Mouse (Mus musculus): ENCODE results near the gene Ptger2.

Ptger2 gene

GRCm38 (mm10) chr14:45048128-45048527 lies 60.1 kb downstream of the Ptger2 start:
- DNase-seq (ENCODE audit: low read depth, low spot score) = no peak

DNA sequence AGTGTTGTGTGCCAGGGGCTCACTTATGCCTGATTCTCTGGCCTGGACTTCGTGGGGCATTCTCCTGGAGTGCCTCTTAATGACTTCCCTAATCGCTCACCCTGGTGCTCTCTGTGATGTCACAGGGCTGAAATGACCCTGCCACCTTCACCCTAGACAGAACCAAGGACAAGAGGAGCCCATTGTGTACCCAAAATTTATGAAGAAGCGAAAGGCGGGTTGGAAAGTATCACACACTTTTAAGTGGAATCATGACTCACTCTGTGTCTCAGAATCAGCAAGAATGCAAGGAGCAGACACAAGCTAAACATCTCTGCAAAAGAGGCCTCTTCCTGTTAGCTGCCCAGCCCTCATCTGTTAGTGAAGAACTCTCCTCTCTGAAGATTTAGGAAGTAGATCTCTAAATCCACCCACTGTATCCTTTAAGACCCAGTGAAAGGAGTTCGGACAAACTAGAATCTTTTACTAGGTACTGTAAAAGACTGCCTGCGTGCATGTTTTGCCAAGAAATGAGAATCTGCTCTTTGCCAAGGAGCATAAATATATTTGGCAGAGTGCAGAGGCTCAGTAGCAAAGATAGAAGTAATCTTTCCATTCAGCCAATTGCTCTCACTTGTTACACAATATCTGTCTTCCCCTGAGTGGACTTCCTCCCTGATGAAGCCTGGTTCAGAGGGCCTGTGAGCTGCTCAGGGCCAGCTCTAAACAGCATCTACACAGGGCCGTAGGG lies 61.9 kb downstream of the Ptger2 start:
- no peak for DNase-seq (ENCODE audit: low read depth, low spot score)

DNA sequence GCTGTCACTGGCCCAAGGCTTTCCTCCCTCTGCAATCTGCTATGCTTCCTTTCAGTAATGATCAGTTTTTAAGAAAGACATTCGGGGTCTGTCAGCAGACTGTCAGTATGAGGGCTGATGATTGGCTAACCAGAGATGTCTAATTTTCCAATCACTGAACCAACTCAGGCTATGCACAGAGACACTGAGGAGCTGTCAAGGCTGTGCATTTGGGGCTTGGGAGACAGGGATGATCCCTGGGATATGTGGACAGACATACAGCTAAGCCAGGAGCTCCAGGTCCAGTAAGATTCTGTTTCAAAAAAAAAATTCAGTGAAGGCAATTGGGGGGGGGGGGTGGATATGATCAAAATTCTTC lies 62.4 kb downstream of the Ptger2 start:
- no peak for DNase-seq (ENCODE audit: low read depth, low spot score)

DNA sequence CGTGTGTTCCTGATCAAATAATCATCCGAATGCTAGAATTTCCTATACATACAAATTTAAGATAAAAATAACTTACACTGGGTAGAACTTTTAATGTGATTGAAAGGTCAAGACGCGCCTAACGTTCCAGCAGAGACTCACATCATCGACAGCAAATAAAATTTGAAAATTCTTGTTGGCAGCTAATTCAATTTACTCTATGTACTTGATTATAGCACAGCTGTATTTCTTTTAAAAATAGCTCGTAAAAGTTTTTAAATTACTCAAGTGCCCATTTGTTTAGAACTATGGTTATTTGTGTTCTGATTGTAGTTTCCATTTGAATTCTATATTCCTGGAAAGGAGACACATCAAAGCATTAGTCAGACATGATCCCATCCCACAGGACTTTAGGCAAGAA lies 63.1 kb downstream of the Ptger2 start:
- DNase-seq (ENCODE audit: low read depth, low spot score) = no peak
